Mouse (Mus musculus) liver, embryonic 14.5 days (tissue): ENCODE data around the gene Srxn1.

Experiments
- CTCF ChIP-seq: IDR thresholded peaks from 2 replicates; pipeline ENCODE4 v1.5.1; 2016; ENCODE audit warnings: antibody characterized with exemption, low read depth, control low read depth
- EP300 ChIP-seq: IDR thresholded peaks from 2 replicates; pipeline ENCODE4 v1.6.1; 2016; ENCODE audit warnings: antibody characterized with exemption, low read depth

DNA sequence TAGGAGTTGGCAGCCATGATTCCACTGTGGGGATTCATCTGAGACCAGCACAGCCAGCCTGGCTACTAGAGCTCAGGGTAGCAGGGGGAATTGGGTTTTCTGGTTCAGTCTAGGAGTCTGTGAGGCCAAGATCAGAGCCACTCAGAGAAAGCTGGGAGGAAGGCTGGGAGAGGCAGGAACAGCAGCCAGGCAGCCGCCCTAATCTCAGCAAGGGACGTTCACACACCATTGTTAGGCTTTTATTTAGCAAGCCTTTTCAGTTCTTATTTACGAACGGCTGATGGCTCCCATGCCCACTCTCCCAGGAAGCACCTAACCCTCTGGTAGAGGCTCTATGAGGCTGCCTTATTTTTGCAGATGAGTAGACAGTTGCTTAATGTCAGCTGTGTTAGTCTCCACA, 44.6 kb downstream of the Srxn1 start:
- TF ChIP-seq CTCF = no peak
- TF ChIP-seq EP300 = no peak
